Mouse (Mus musculus) MN1 (cell line): ENCODE results near the gene Sh2d5.

Experiments used
- DNase-seq: peaks from one replicate; pipeline ENCODE4 v3.0.0-alpha.2; 2016; ENCODE audit warnings: low spot score

Sh2d5 gene

DNA sequence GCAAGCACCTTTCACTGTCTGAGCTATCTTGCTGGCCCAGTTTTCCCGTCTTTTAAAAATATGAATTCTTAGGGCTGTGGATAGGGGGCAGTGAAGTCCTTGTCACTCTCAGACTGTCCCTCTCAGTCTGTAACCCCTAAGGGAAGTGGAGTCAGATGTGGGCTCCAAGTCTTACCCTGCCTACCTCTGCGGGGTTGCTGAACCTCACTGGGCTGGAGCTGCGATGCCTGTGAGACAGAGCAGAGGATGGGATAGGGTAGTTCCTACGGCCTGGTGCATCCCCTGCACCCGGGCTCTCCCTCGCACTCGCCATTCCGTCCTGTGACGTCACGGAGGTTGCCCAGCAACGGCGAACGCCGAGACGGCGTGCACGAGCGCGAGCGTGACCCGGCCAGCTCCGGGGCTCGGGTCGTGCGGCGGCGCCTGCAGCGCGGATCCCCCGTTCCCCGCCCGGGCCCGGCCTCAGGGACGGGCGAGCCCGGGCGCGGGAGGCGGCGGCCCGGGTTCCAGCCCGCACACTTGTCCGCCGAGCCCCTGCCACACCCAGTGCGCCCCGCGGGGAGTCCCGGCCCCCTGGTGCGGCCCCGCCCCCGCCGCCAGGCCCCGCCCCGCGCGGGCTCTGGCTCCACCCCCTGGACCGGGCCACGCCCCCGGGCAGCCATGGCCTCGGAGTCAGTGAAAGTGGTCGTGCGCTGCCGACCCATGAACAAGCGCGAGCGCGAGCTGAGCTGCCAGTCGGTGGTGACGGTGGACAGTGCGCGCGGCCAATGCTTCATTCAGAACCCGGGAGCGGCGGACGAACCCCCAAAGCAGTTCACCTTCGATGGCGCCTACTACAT lies 11.9 kb downstream of the Sh2d5 start:
- DNase-seq, result no peak

- DNase-seq, result no peak
These were observed 17.7 kb downstream of the Sh2d5 start for GRCm38 (mm10) chr4:138267869-138268268.

- DNase-seq, result peak; percentile 52
These were observed 22.1 kb downstream of the Sh2d5 start for GRCm38 (mm10) chr4:138272011-138272997.

DNA sequence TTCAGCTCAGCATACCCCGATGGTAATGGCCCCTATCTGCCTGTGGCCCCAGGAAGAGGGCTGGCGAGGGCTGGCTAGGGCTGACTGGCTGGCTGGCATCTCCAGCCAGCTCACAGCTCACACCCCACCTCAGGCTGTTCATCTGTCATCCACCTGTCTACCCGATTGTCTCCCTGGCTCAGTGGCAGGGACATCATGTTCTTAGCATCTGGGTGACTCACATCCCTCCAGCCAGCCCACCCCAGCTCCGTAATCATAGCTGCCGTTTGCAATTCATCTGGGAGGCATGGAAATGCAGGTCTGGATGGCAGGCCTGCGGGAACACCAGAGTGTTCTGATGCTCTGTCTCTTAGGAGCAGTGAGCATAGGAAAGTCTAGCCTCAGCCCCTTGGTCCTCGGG lies 28.1 kb downstream of the Sh2d5 start:
- DNase-seq, result peak; percentile 20

DNA sequence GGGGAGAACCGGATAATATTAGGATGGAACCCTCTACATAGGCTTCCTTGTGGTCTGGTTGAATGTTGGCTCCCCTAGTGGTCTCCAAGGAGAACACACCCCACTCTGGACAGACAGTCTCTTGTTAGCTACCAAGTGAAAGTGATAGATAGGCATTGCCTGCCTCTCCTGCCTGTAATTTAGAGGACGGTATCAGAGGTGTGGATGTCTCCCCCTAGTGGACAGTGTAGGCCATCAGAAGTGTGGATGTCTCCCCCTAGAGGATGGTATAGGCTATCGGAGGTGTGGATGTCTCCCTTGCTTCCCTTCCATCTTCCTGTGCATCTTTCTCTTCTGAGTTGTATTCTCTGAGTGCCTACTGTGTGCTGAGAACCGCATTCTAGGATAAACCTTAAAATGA lies 32.6 kb downstream of the Sh2d5 start:
- peak; percentile 86 for DNase-seq

DNA sequence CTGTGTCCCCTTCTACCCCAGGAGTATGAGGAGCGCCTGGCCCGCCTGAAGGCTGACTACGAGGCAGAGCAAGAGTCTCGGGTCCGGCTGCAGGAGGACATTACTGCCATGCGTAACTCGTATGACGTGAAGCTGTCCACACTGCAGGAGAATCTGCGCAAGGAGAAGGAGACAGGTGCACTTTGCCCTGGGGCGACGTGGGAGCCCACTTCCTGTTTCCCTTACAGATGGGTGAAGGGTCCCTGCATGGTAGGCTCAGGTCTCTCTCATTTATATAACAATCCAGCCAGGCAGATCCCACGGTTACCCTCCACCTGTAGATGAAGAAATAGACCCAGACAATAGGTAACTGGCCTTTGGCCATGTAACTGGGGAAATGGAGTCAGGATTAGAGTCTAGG lies 36.2 kb downstream of the Sh2d5 start:
- no peak for DNase-seq

DNA sequence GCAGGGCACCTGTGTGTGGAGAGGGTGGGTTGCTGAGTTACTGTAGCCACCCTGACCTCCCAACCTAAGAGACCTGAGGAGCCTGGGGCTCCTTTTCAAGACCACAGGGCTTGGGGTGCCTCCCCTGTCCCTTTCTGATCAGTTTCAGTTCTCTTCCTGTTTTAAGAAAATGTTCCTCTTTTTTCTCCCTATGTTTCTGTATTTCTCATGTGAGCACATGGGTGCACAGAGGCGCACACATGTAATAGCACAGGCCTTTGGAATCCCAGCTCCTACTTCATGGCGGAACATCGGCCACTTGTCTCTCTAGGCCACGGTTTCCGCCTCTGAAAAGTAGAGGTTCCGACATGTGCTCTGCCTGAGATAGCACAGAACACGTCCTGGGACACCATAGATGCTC lies 38.5 kb downstream of the Sh2d5 start:
- DNase-seq, result no peak

GRCm38 (mm10) chr4:138292028-138292427 lies 41.8 kb downstream of the Sh2d5 start:
- no peak for DNase-seq

DNA sequence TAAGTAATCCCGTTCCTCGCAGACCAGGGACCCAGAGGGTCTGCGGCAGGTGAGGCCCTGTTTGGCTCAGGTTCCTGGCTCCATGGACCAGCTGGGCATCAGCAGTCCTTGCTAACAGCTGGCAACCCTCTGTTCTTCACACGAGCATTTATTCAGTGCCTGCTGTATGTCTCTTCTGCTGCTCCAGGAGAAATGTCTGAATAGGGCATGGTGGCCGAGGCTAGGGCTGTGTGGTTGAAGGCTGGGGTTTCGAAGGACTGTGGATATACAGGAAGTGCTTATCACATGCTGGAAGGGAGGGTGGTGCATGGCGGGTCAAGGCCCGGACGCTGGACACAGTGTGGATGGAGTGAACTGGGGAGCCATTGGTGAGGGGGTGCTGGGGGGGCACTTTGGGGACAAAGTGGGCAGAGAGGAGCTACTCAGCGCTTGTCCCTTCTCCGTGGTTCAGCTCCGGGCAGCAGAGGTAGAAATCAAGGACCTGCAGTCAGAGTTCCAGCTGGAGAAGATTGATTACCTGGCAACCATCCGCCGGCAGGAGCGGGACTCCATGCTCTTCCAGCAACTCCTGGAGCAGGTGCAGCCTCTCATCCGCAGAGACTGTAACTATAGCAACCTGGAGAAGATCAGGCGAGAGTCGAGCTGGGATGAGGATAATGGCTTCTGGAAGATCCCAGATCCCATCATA lies 43.2 kb downstream of the Sh2d5 start:
- peak; percentile 83 for DNase-seq

GRCm38 (mm10) chr4:138293949-138294550 lies 43.8 kb downstream of the Sh2d5 start:
- DNase-seq, result no peak

DNA sequence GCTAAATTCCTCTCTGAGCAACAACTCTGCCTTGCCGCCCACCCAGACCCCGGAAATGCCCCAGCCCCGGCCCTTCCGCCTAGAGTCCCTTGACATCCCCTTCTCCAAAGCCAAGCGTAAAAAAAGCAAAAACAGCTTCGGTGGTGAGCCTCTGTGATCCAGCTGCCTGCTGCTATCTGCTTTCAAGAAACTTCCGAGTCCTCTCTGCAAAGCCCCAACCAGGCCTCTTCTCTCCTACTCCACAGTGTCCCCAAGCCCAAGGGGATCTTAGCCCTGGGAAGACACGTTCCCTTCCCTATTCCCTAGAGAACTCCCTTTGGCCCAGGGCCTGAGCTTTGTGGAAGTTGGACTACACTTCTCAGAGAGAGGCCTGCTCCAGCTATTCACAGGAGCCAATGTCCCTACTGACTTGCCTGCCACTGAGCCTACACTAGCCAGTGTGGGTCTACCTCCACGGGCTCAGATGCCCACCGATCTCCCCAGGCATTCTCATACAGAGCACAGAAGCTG lies 51.1 kb downstream of the Sh2d5 start:
- DNase-seq, result no peak

- DNase-seq, result no peak
These were observed 52.8 kb downstream of the Sh2d5 start for GRCm38 (mm10) chr4:138303011-138303410.

- no peak for DNase-seq
These were observed 53.5 kb downstream of the Sh2d5 start for GRCm38 (mm10) chr4:138303742-138304141.

DNA sequence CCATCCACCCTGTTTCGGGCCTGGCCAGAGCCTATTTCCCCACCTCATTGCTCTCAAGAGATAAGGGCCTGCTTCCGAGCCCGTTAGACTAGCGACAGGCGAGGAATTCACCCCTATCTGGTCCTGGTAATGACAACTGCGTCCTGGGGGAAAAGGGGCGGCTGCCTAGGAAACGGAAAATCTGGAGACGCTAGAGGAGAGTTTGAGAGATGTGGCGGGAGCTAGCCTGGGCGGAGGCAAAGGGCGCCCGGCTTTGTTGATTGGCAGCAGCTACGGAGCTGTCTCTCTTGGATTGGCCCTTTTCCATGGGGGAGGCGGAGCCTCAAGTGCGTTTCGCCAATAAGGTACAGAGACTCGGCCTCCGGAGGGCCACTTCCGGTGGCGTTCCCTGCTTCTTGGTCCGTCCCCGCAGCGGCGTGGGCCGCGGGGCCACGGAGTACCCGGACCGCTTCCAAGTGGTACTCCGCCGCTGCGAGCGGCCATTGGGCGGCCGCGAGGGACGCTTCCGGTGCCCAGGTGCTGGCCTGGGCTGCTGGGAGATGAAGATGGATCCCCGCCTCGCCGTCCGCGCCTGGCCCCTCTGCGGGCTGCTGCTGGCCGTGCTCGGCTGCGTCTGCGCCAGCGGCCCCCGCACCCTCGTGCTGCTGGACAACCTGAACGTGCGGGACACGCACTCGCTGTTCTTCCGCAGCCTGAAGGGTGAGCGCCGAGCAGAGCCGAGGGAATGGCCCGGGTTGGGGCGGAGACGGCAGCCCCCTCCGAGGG lies 54.3 kb downstream of the Sh2d5 start, which contains the start of gene Ddost:
Ddost (plus strand) TSS at position 391 of the 765 bp plus-strand sequence.
- DNase-seq, result peak; percentile 99

- DNase-seq, result no peak
These were observed 56.8 kb downstream of the Sh2d5 start for GRCm38 (mm10) chr4:138307025-138307424.

GRCm38 (mm10) chr4:138307739-138308138 lies 57.5 kb downstream of the Sh2d5 start:
- no peak for DNase-seq

DNA sequence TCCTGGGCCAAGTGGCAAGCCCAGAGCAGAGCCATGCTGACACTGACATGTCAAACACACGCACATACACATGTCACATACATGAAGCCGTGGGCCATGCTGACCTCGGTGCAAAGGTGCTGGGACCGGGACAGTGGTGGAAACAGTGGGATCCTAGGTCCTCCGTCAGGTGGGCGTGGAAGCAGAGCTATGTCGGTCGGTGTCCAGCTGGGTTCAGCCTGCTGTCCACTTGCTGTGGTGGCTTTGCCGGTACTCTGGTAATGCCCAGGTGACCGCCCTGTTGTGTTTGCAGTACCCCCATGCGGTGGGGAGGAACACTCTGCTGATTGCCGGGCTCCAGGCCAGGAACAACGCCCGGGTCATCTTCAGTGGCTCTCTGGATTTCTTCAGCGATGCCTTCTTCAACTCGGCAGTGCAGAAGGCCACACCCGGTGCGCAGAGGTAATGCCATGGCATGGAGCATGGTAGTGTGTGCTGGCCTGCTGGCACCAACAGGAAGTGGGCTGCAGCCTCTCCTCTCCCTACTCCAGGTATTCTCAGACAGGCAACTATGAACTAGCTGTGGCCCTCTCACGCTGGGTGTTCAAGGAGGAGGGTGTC lies 60.2 kb downstream of the Sh2d5 start:
- no peak for DNase-seq
